21 mouse cellular contexts compared by ENCODE assay signal in the genomic region with DNA sequence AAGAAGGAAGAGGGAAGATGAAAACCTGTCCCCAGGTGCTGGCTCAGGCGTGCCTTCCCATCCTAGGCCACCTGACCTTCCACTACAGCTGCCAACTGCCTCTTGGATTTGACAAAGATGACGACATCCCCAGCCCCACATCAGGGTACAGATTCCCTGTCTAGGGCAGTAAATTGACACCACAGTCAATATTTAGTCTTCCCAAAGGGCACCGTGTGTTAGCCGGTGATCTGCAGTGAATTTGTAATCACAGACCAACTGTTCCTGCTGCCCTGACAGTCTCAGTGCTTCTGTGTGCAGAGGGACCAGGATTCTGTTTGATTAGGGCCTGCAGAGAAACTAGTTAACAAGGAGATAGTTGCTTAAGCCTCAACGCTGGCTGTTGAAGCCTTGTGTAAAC. TPM values are rescaled to one million over a fixed set of nuclear protein-coding genes. Genes with fewer than 3 reads are reported as not detected.
A peak's percentile ranks its signal among the peaks of the same experiment; 100 is the strongest.
DNase-seq lines count a peak whose midpoint lies in the region; ATAC-seq and TF ChIP-seq lines count a peak whose summit lies in the region.
"Had no signal": no experiment of that assay in that cellular context is flagged by ENCODE, and none has a peak within 500 bp of the region (broad histone marks: within the 10 kb centered on the region; RNA-seq: fewer than 3 reads in every experiment).

No protein-coding gene starts in this region.

- ATAC-seq in intestine, embryonic 15.5 days = peak; percentile 61
- ATAC-seq in intestine, postnatal 0 days = no peak
- 0 out of 2 replicates have a peak, but pooled peaks have one; percentile 22 for ATAC-seq in stomach, embryonic 15.5 days (ENCODE audit: insufficient read depth, low FRiP score, low read depth)
- no peak for ATAC-seq in stomach, postnatal 0 days (ENCODE audit: low FRiP score, low TSS enrichment)
- ATAC-seq in liver, embryonic 13.5 days (ENCODE audit: low read depth) = peak; percentile 79
- ATAC-seq in liver, postnatal 0 days = peak; percentile 97
- ATAC-seq: forebrain, embryonic 16.5 days had no signal

- TF ChIP-seq CTCF in intestine, postnatal 0 days (IDR thresholded peaks at IDR 0.05; ENCODE audit: low read depth) = no peak
- no peak for TF ChIP-seq CTCF in stomach, postnatal 0 days (IDR thresholded peaks at IDR 0.05; ENCODE audit: low read depth)
- TF ChIP-seq CTCF in liver, postnatal 0 days (IDR thresholded peaks at IDR 0.05; ENCODE audit: low read depth) = no peak

- H3K27ac ChIP-seq in intestine, embryonic 15.5 days = no peak overlapping the region
- no peak overlapping the region for H3K27ac ChIP-seq in intestine, postnatal 0 days (ENCODE audit: low read depth, low read length)
- H3K27ac ChIP-seq in stomach, embryonic 15.5 days = no peak overlapping the region
- no peak overlapping the region for H3K27ac ChIP-seq in stomach, postnatal 0 days (replicated peaks)
- no peak overlapping the region for H3K27ac ChIP-seq in liver, embryonic 13.5 days
- H3K27ac ChIP-seq in liver, postnatal 0 days (ENCODE audit: low read depth) = peak overlapping the region; percentile 52; the same call in 1 of the 2 replicates
- H3K27ac ChIP-seq: embryonic facial prominence, embryonic 15.5 days; forebrain, embryonic 12.5 days; heart, adult 2 months; heart, embryonic 15.5 days; hindbrain, embryonic 15.5 days had no signal

- 35% methylated on average over 5 of the region's 5 CpGs for WGBS in intestine, embryonic 15.5 days
- WGBS in intestine, postnatal 0 days = 35% methylated on average over 5 of the region's 5 CpGs
- 29% methylated on average over 5 of the region's 5 CpGs for WGBS in stomach, embryonic 15.5 days
- WGBS in stomach, postnatal 0 days = 30% methylated on average over 5 of the region's 5 CpGs
- WGBS in liver, embryonic 13.5 days (ENCODE audit: insufficient replicate concordance) = 49% methylated on average over 5 of the region's 5 CpGs
- WGBS in liver, postnatal 0 days (ENCODE audit: insufficient replicate concordance) = 48% methylated on average over 5 of the region's 5 CpGs

- no peak for TF ChIP-seq EP300 in stomach, postnatal 0 days (optimal IDR thresholded peaks at IDR 0.05)
- no peak for TF ChIP-seq EP300 in liver, postnatal 0 days (IDR thresholded peaks at IDR 0.05; ENCODE audit: low read depth)

- no peak overlapping the region for H3K9ac ChIP-seq in intestine, embryonic 15.5 days
- H3K9ac ChIP-seq in intestine, postnatal 0 days (ENCODE audit: low read depth, low read length) = no peak overlapping the region
- no peak overlapping the region for H3K9ac ChIP-seq in stomach, embryonic 15.5 days
- no peak overlapping the region for H3K9ac ChIP-seq in stomach, postnatal 0 days (ENCODE audit: low read length)
- H3K9ac ChIP-seq in liver, embryonic 13.5 days = no peak overlapping the region
- no peak overlapping the region for H3K9ac ChIP-seq in liver, postnatal 0 days (replicated peaks)
- H3K9ac ChIP-seq: embryonic facial prominence, embryonic 15.5 days; forebrain, embryonic 12.5 days; heart, embryonic 15.5 days; hindbrain, embryonic 15.5 days had no signal

- no peaks in the 10 kb centered on the region for H3K9me3 ChIP-seq in intestine, embryonic 15.5 days
- H3K9me3 ChIP-seq in intestine, postnatal 0 days (ENCODE audit: control insufficient read depth) = no peaks in the 10 kb centered on the region
- H3K9me3 ChIP-seq in stomach, embryonic 15.5 days = no peaks in the 10 kb centered on the region
- no peaks in the 10 kb centered on the region for H3K9me3 ChIP-seq in stomach, postnatal 0 days (ENCODE audit: control insufficient read depth, low read length)
- no peaks in the 10 kb centered on the region for H3K9me3 ChIP-seq in liver, embryonic 13.5 days (replicated peaks)
- H3K9me3 ChIP-seq in liver, postnatal 0 days (ENCODE audit: low read length) = no peaks in the 10 kb centered on the region
- H3K9me3 ChIP-seq: embryonic facial prominence, embryonic 15.5 days; forebrain, embryonic 12.5 days; heart, embryonic 15.5 days; hindbrain, embryonic 15.5 days had no signal

- no peaks in the 10 kb centered on the region for H3K36me3 ChIP-seq in intestine, embryonic 15.5 days
- no peaks in the 10 kb centered on the region for H3K36me3 ChIP-seq in intestine, postnatal 0 days (ENCODE audit: control insufficient read depth, insufficient read depth)
- no peaks in the 10 kb centered on the region for H3K36me3 ChIP-seq in stomach, embryonic 15.5 days
- no peaks in the 10 kb centered on the region for H3K36me3 ChIP-seq in stomach, postnatal 0 days (ENCODE audit: control insufficient read depth, insufficient read depth, low read length)
- H3K36me3 ChIP-seq in liver, embryonic 13.5 days = no peaks in the 10 kb centered on the region
- H3K36me3 ChIP-seq in liver, postnatal 0 days (replicated peaks; ENCODE audit: insufficient read depth, low read length) = no peaks in the 10 kb centered on the region
- H3K36me3 ChIP-seq: embryonic facial prominence, embryonic 15.5 days; forebrain, embryonic 12.5 days; heart, embryonic 15.5 days; hindbrain, embryonic 15.5 days had no signal

- no peaks in the 10 kb centered on the region for H3K27me3 ChIP-seq in intestine, embryonic 15.5 days (replicated peaks)
- no peaks in the 10 kb centered on the region for H3K27me3 ChIP-seq in intestine, postnatal 0 days (replicated peaks; ENCODE audit: control insufficient read depth, insufficient read depth, low read length)
- H3K27me3 ChIP-seq in stomach, embryonic 15.5 days (replicated peaks) = 0 out of 2 replicates have a peak, but pooled peaks cover 2% of the 10 kb centered on the region
- H3K27me3 ChIP-seq in stomach, postnatal 0 days (ENCODE audit: control insufficient read depth, insufficient read depth, low read length) = no peaks in the 10 kb centered on the region
- H3K27me3 ChIP-seq in liver, embryonic 13.5 days = peaks cover 20% of the 10 kb centered on the region
- peaks cover 5% of the 10 kb centered on the region; the same call in 1 of the 2 replicates for H3K27me3 ChIP-seq in liver, postnatal 0 days (ENCODE audit: insufficient read depth, low read length)
- H3K27me3 ChIP-seq: embryonic facial prominence, embryonic 15.5 days; forebrain, embryonic 12.5 days; heart, embryonic 15.5 days; hindbrain, embryonic 15.5 days had no signal

- DNase-seq in stomach, postnatal 0 days (ENCODE audit: low spot score) = no peak
- DNase-seq in liver, embryonic 13.5 days = no peak
- peak; percentile 57 for DNase-seq in liver, postnatal 0 days
- DNase-seq in frontal cortex, postnatal 10 days (ENCODE audit: low spot score in 2 of 2) = no peak
- no peak for DNase-seq in cerebellum, postnatal 4 days (ENCODE audit: low spot score in 2 of 2)
- DNase-seq: adrenal gland, postnatal 10 days; cerebellum, adult 11 months; cerebellum, adult 8-10 months; cerebellum, postnatal 25 days; gastrocnemius, postnatal 14 days; heart, adult 2 months; heart, postnatal 36 days had no signal

- no peak overlapping the region for H3K4me3 ChIP-seq in intestine, embryonic 15.5 days (replicated peaks)
- H3K4me3 ChIP-seq in intestine, postnatal 0 days (ENCODE audit: low read depth, low read length) = no peak overlapping the region
- H3K4me3 ChIP-seq in stomach, embryonic 15.5 days (replicated peaks) = no peak overlapping the region
- no peak overlapping the region for H3K4me3 ChIP-seq in stomach, postnatal 0 days (ENCODE audit: low read depth, low read length)
- no peak overlapping the region for H3K4me3 ChIP-seq in liver, embryonic 13.5 days (replicated peaks)
- no peak overlapping the region for H3K4me3 ChIP-seq in liver, postnatal 0 days (ENCODE audit: low read depth, low read length)
- H3K4me3 ChIP-seq: embryonic facial prominence, embryonic 15.5 days; forebrain, embryonic 12.5 days; heart, adult 2 months; heart, embryonic 15.5 days; hindbrain, embryonic 15.5 days had no signal

- no peak overlapping the region for H3K4me2 ChIP-seq in intestine, embryonic 15.5 days (replicated peaks)
- H3K4me2 ChIP-seq in intestine, postnatal 0 days (replicated peaks; ENCODE audit: low read depth) = no peak overlapping the region
- no peak overlapping the region for H3K4me2 ChIP-seq in stomach, embryonic 15.5 days
- no peak overlapping the region for H3K4me2 ChIP-seq in stomach, postnatal 0 days (replicated peaks; ENCODE audit: low read depth)
- no peak overlapping the region for H3K4me2 ChIP-seq in liver, embryonic 13.5 days
- no peak overlapping the region for H3K4me2 ChIP-seq in liver, postnatal 0 days (ENCODE audit: low read depth, low read length)
- H3K4me2 ChIP-seq: embryonic facial prominence, embryonic 15.5 days; forebrain, embryonic 12.5 days; heart, embryonic 11.5 days; heart, embryonic 15.5 days; hindbrain, embryonic 15.5 days had no signal

- H3K4me1 ChIP-seq in intestine, embryonic 15.5 days (replicated peaks) = no peaks in the 10 kb centered on the region
- no peaks in the 10 kb centered on the region for H3K4me1 ChIP-seq in intestine, postnatal 0 days (replicated peaks; ENCODE audit: control insufficient read depth, insufficient read depth, low read length)
- no peaks in the 10 kb centered on the region for H3K4me1 ChIP-seq in stomach, embryonic 15.5 days
- H3K4me1 ChIP-seq in stomach, postnatal 0 days (replicated peaks; ENCODE audit: control insufficient read depth, insufficient read depth) = no peaks in the 10 kb centered on the region; the same call in 1 of the 2 replicates
- H3K4me1 ChIP-seq in liver, embryonic 13.5 days (replicated peaks) = no peaks in the 10 kb centered on the region
- H3K4me1 ChIP-seq in liver, postnatal 0 days (ENCODE audit: insufficient read depth) = no peaks in the 10 kb centered on the region
- H3K4me1 ChIP-seq: embryonic facial prominence, embryonic 15.5 days; forebrain, embryonic 12.5 days; heart, embryonic 15.5 days; hindbrain, embryonic 15.5 days had no signal

RNA-seq across cellular contexts. Expression of a gene that starts 7.1 kb away (rescaled TPM):
- 15.1 and 17.4 TPM in 2 replicates for polyA plus RNA-seq in intestine, embryonic 15.5 days (2015; fragmentation: Nextera tagmentation; extraction: Ambion mirVana)
- polyA plus RNA-seq in intestine, postnatal 0 days (2015; fragmentation: Nextera tagmentation; extraction: Ambion mirVana) = 17.3 and 21.2 TPM in 2 replicates
- polyA plus RNA-seq in stomach, embryonic 15.5 days (2015; fragmentation: Nextera tagmentation; extraction: Ambion mirVana) = 11.9 and 12.2 TPM in 2 replicates
- 7.1 and 7.7 TPM in 2 replicates for polyA plus RNA-seq in stomach, postnatal 0 days (2015; fragmentation: Nextera tagmentation; extraction: Ambion mirVana)
- 31.1 and 31.6 TPM in 2 replicates for polyA plus RNA-seq in liver, embryonic 13.5 days (2015; fragmentation: Nextera tagmentation; extraction: Ambion mirVana)
- 13.9 and 14.2 TPM in 2 replicates for polyA plus RNA-seq in liver, postnatal 0 days (2015; fragmentation: Nextera tagmentation; extraction: Ambion mirVana)

Comparison
In these comparisons a context has a peak if more than half of its experiments do, and no peak if none do; other contexts are left out.
1. ATAC-seq: peak in intestine, embryonic 15.5 days (single experiment), stomach, embryonic 15.5 days (single experiment), liver, embryonic 13.5 days (single experiment) and liver, postnatal 0 days (single experiment); none in intestine, postnatal 0 days (single experiment) and stomach, postnatal 0 days (single experiment).